Mouse (Mus musculus) liver, postnatal 0 days (tissue): ENCODE measurements around the gene Metap2. TPM values are rescaled to one million over a fixed set of nuclear protein-coding genes. Genes with fewer than 3 reads are reported as not detected.

ENCODE experiments used
- ATAC-seq: fragments of 200-750 bp; cut with Nextera tagmentation; 2 replicates; pipeline ENCODE4 v1.8.0; 2017; ENCODE audit warnings: mild to moderate bottlenecking, moderate library complexity
- DNase-seq: peaks from one replicate; pipeline ENCODE4 v3.0.0-alpha.2; 2016
- H3K27ac ChIP-seq: fragments of 300-500 bp; sonication (generic); 2 replicates; pipeline ENCODE4 v1.5.1; 2014; ENCODE audit warnings: antibody characterized with exemption, moderate library complexity, mild to moderate bottlenecking, low read depth
- H3K27me3 ChIP-seq: fragments of 300-500 bp; sonication (generic); 2 replicates; pipeline ENCODE4 v1.6.1; 2014; ENCODE audit warnings: low read length, control low read depth, mixed read lengths; ENCODE audit not compliant: insufficient read depth
- H3K36me3 ChIP-seq: fragments of 300-500 bp; sonication (generic); replicated peaks from 2 replicates; pipeline ENCODE4 v1.6.1; 2014; ENCODE audit warnings: mild to moderate bottlenecking, control low read depth, low read length, moderate library complexity, mixed read lengths; ENCODE audit not compliant: insufficient read depth
- H3K4me1 ChIP-seq: fragments of 300-500 bp; sonication (generic); 2 replicates; pipeline ENCODE4 v1.6.1; 2014; ENCODE audit warnings: antibody characterized with exemption, mild to moderate bottlenecking, control low read depth; ENCODE audit not compliant: insufficient read depth
- H3K4me2 ChIP-seq: fragments of 300-500 bp; sonication (generic); 2 replicates; pipeline ENCODE4 v1.6.1; 2014; ENCODE audit warnings: low read depth, mild to moderate bottlenecking, low read length, moderate library complexity, mixed read lengths
- H3K4me3 ChIP-seq: fragments of 300-500 bp; sonication (generic); 2 replicates; pipeline ENCODE4 v1.5.1; 2014; ENCODE audit warnings: low read depth, low read length
- H3K9ac ChIP-seq: fragments of 300-500 bp; sonication (generic); replicated peaks from 2 replicates; pipeline ENCODE4 v1.6.1; 2014; ENCODE audit warnings: mild to moderate bottlenecking, moderate library complexity
- H3K9me3 ChIP-seq: fragments of 300-500 bp; sonication (generic); 2 replicates; pipeline ENCODE4 v1.6.1; 2016; ENCODE audit warnings: mild to moderate bottlenecking, control low read depth, low read length, mixed read lengths
- CTCF ChIP-seq: sonication (generic); IDR thresholded peaks from 2 replicates; pipeline ENCODE4 v1.5.1; 2016; ENCODE audit warnings: antibody characterized with exemption, low read depth
- EP300 ChIP-seq: IDR thresholded peaks from 2 replicates; pipeline ENCODE4 v1.6.1; 2016; ENCODE audit warnings: antibody characterized with exemption, low read depth, mild to moderate bottlenecking
- WGBS: fragments of 180-500 bp; shearing (Covaris S2); extraction: QIAGEN DNeasy Blood & Tissue Kit; methylation state at CpG from one replicate; pipeline ENCODE4 v1.1.7; 2014; ENCODE audit not compliant: insufficient replicate concordance; 5-methylcytosine and 5-hydroxymethylcytosine counted together
- polyA plus RNA-seq: library from polyadenylated mRNA; unstranded; fragments of >200 nt; fragmentation: Nextera tagmentation; extraction: Ambion mirVana; gene quantifications from 2 replicates; pipeline ENCODE4 v1.2.1, GENCODE M21; 2015

Metap2 gene
- polyA plus RNA-seq, 1 experiment from 2014 or later = 150 TPM

DNA sequence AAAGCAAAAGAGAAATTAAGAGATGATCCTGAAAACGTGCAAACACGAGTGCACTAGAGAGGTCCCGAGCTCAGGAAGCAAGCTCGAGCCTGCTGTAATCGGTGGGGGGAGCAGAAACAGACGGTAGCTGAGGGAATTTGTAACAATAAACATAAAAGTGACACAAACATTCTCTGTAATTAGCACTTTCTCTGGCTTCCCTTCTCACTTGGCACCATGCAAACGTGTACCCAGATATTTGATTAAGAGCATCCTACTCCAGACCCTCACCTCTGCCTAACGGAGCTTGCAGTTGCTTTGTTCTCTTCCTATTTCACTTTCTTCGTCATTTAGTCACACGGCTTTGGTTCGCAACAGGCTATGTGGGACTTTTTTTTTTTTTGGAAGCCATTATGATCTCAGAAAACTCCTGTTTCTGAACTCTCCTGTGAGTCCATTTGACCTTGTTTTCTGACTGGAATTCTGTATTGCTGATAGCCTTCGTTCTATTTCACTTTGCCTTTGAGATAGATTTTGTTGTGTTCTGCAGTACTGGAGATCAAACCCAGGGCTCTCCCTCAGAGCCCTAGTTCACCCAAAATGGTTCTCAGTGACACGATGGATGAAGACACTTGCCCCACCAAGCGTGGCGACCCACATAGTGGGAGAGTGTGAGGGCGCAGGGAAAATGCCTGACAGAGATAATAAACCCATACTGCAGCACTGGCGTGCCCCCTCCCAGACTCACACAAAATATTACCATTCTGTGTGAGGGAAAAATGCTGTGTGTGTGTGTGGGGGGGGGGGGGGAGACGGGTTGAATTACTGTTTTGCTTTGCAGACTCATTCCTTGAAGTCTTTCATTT is 64.9 kb downstream of the Metap2 start:
- Histone ChIP-seq H3K4me1 (peaks cover 25% of the 10 kb centered on the region), H3K9ac (0 out of 2 replicates have a peak overlapping the region, but pooled peaks have one; percentile 1), H3K27me3 (peaks cover 52% of the 10 kb centered on the region), H3K27ac (no peak overlapping the region), H3K4me3 (peak overlapping the region; percentile 25), H3K9me3 (no peaks in the 10 kb centered on the region), H3K36me3 (no peaks in the 10 kb centered on the region), H3K4me2 (peak overlapping the region; percentile 100)
- DNase-seq (peak; percentile 14), ATAC-seq (no peak)
- TF ChIP-seq CTCF (no peak), EP300 (no peak)
- WGBS = 7% methylated on average over 18 of the region's 18 CpGs

DNA sequence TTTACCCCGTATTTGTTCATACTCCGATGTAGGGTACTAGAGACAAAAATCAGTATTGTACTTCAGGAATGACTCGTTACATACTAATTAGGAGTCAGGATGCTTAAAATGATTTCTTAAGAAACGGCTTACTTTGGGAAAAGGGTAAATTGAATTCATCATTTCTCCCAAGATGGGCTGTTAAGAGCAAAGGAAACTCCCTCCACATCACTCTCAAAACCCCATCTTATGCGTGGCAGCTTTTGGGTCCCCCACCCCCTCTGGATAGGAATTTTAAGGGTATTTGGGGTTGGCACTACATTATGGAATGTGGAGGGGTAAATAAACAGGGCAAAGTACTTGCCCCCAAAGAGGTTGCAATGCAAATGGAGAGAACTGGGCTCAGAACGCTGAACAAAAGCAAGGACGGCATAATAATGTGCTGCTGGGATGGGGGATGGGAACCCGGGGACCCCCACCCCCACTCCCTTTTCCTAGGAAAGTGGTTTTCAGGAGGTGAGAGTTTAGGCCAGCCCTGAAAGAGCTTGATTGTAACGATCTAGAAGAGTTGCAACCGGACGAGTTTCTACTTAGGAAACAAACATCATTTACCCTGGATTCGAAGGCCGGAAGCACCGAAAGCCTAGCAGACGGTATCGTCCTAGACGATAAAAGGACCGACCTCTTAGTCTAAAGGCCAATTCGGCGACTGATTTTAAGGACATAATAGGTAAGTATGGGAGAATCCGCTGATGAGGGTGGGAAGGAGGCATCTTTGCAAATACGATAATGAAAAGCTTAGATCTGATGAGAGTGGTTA is 65.8 kb downstream of the Metap2 start, which contains the start of gene Usp44:
Gene Usp44 (plus strand): TSS at position 625 of the 799 bp plus-strand sequence.
- Histone ChIP-seq H3K9ac (0 out of 2 replicates have a peak within 1 kb of the TSS, but pooled peaks have one; percentile 1), H3K27me3 (peaks cover 44% of the 10 kb centered on the region), H3K9me3 (no peaks in the 10 kb centered on the region), H3K4me2 (peak within 1 kb of the TSS; percentile 100), H3K4me1 (peaks cover 25% of the 10 kb centered on the region), H3K27ac (no peak within 1 kb of the TSS), H3K4me3 (peak within 1 kb of the TSS; percentile 25), H3K36me3 (no peaks in the 10 kb centered on the region)
- TF ChIP-seq CTCF (no peak), EP300 (no peak)
- DNase-seq (no peak), ATAC-seq (no peak)
- 24% methylated on average over 22 of the region's 22 CpGs for WGBS

DNA sequence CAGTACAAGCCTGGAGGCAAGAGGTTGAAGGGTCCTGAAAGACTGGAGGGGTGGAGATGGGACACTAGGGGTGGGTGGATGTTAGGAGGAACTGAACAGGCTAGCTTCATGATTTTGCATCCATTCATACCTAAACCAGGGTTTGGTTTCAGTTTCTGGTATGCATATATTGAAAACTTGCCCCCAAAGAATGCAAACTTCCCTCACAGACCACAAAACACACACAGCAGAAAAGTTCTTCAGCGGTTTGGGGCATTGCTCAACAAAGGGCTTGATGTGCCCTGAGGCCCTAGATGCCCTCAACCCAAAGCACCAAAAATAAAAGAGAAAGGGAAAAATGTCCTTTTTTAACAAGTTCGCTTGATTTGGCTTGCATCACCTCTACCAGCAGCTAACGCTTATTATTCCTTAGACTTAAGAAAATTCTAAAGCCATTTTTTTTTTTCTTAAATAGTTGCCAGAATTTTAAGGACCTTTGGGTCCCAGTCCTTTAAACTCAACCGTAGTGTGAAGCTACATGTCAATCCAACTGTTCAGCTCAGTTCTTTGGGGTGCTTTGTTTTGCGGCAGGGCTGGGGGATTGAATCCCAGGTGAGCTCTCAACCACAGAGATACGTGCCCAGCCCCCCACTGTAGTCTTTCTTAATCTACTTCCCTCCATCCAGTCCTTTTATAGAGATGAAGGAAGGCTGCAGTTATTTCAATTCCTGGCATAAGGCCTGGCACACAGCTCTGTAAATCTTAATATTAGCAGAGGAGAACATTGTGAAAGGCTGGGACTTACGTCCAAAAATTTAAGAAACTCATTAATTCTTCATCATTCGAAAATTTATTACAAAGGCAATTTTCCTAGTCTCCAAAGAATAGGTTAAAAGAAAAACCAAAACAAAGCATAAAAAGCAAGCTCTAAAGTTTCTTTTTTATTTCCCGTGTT is 66.7 kb downstream of the Metap2 start:
- Histone ChIP-seq H3K4me1 (peaks cover 25% of the 10 kb centered on the region), H3K4me2 (0 out of 2 replicates have a peak overlapping the region, but pooled peaks have one; percentile 27), H3K4me3 (no peak overlapping the region), H3K9ac (no peak overlapping the region), H3K27me3 (peaks cover 37% of the 10 kb centered on the region), H3K9me3 (no peaks in the 10 kb centered on the region), H3K27ac (no peak overlapping the region), H3K36me3 (no peaks in the 10 kb centered on the region)
- DNase-seq = no peak
- ATAC-seq = no peak
- 42% methylated on average over 9 of the region's 9 CpGs for WGBS
- TF ChIP-seq EP300 = no peak
- TF ChIP-seq CTCF = no peak

DNA sequence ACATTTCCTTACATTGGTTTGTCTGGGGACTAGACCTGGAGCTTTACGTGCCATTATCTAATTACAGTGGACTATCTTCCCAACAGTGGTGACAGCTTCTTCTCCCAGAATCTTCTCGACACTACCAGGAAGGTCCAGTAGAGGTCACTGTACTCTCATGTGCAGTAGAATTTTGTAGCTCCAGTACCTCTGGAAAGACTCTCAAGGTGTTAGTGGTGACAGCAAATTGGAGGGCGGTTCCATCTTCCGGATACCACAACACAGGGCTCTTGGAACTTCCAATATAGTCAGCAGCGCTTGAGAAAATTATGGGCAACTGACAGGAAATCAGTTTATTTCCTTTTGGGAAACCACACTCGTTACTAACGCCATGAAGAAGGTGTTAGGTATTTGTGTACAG is 78.2 kb downstream of the Metap2 start:
- no peaks in the 10 kb centered on the region for H3K36me3 ChIP-seq
- H3K27ac ChIP-seq = no peak overlapping the region
- 17% methylated on average over 7 of the region's 7 CpGs for WGBS
- ATAC-seq = 0 out of 2 replicates have a peak, but pooled peaks have one; percentile 27
- DNase-seq = peak; percentile 72
- no peaks in the 10 kb centered on the region; the same call in 1 of the 2 replicates for H3K27me3 ChIP-seq
- no peak overlapping the region for H3K9ac ChIP-seq
- TF ChIP-seq CTCF (peak; percentile 92), EP300 (no peak)
- H3K4me2 ChIP-seq = no peak overlapping the region
- H3K9me3 ChIP-seq = no peaks in the 10 kb centered on the region
- H3K4me3 ChIP-seq = no peak overlapping the region
- H3K4me1 ChIP-seq = no peaks in the 10 kb centered on the region

DNA sequence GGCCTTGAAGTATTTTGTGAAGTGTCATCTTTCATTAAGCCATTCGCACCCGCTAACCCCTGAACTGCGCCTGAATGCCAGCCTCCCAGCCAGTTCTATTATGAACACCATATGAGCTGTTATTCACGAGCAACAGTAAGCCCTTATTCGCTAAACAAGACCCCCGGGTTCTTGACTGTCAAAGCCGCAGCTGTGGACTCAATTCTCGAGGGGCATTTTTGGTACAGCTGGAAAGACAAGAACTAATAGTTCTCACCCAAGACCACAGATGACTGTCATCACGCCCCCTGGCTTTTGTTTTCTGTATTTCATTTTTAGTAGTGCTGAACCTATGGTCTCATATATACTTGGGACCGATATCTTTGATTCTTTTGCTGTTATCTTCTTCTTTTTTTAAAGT is 83.1 kb downstream of the Metap2 start:
- H3K4me2 ChIP-seq = no peak overlapping the region
- no peak overlapping the region for H3K9ac ChIP-seq
- TF ChIP-seq EP300 = no peak
- TF ChIP-seq CTCF = 0 out of 2 replicates have a peak, but pooled peaks have one; percentile 31
- H3K27ac ChIP-seq = no peak overlapping the region
- no peak for ATAC-seq
- no peak overlapping the region for H3K4me3 ChIP-seq
- WGBS = 76% methylated on average over 10 of the region's 10 CpGs
- no peaks in the 10 kb centered on the region for H3K36me3 ChIP-seq
- H3K27me3 ChIP-seq = no peaks in the 10 kb centered on the region
- H3K4me1 ChIP-seq = no peaks in the 10 kb centered on the region
- no peaks in the 10 kb centered on the region for H3K9me3 ChIP-seq
- DNase-seq = no peak
